Mouse (Mus musculus) CD8-positive naive resting alpha-beta T cell, adult 57 days (primary cell): ENCODE data around the gene Sdr16c6. TPM values are rescaled to one million over a fixed set of nuclear protein-coding genes. Genes with fewer than 3 reads are reported as not detected.

Experiments
- total RNA-seq: library from RNA; stranded (reverse); gene quantifications from one replicate; pipeline ENCODE4 v1.2.4, GENCODE M21; 2023

Sdr16c6 gene
- total RNA-seq = not detected

DNA sequence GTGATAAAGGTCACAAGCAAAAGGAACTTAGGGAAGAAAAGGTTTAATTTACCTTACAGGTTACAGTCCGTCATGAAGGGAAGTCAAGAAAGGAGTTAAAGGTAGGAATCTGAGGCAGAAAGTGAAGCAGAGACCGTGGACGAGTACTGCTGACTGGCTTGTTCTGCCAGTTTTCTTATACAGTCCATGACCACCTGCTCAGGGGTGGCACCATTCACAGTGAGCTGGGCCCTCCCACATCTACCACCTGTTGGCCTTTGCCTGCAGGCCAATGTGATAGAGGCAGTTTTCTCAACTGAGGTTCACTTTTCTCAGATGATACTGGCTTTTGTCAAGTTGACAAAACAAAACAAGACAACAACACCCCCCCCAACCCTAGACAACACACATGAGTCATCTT, at the start of gene Sdr16c6:
TSS of gene Sdr16c6 (minus strand) at position 151 of the 400 bp plus-strand sequence.

Other genes with a start within 250 kb of the Sdr16c6 start
- 443 TPM for gene Gm11808, start 103.9 kb downstream of the Sdr16c6 start, total RNA-seq